Mouse (Mus musculus): Measurements from ENCODE around the gene Nhs. TPM values are rescaled to one million over a fixed set of nuclear protein-coding genes. Genes with fewer than 3 reads are reported as not detected.

The Nhs gene
- polyA plus RNA-seq, 1 experiment from 2014 or later = 2.0 TPM

GRCm38 (mm10) chrX:162087291-162087690 lies 72.2 kb downstream of the Nhs start:
- peaks cover 12% of the 10 kb centered on the region; the same call in 1 of the 2 replicates for H3K27me3 ChIP-seq (replicated peaks; ENCODE audit: control insufficient read depth, insufficient read depth, low read length)
- no peaks in the 10 kb centered on the region for H3K9me3 ChIP-seq (ENCODE audit: control insufficient read depth, low read length)

GRCm38 (mm10) chrX:162085897-162086200 lies 73.7 kb downstream of the Nhs start:
- no peak for DNase-seq (ENCODE audit: low spot score)
- Histone ChIP-seq H3K27me3 (replicated peaks; ENCODE audit: control insufficient read depth, insufficient read depth, low read length) (peaks cover 12% of the 10 kb centered on the region; the same call in 1 of the 2 replicates), H3K4me2 (ENCODE audit: low read length) (no peak overlapping the region), H3K4me1 (replicated peaks; ENCODE audit: control insufficient read depth, insufficient read depth, low read length) (no peaks in the 10 kb centered on the region), H3K9me3 (ENCODE audit: control insufficient read depth, low read length) (no peaks in the 10 kb centered on the region), H3K4me3 (ENCODE audit: low read depth, low read length) (no peak overlapping the region), H3K36me3 (ENCODE audit: control insufficient read depth, insufficient read depth, low read length) (no peaks in the 10 kb centered on the region), H3K27ac (ENCODE audit: low read depth) (no peak overlapping the region), H3K9ac (ENCODE audit: low read length) (no peak overlapping the region)
- no peak for ATAC-seq (replicated peaks; ENCODE audit: low FRiP score, low TSS enrichment, low read depth)
- 50% methylated on average over 1 of the region's 1 CpGs for WGBS

More at GRCm38 (mm10) chrX:162087291-162087690, 72.2 kb downstream of the Nhs start:
- Histone ChIP-seq H3K36me3 (ENCODE audit: control insufficient read depth, insufficient read depth, low read length) (no peaks in the 10 kb centered on the region), H3K9ac (ENCODE audit: low read length) (no peak overlapping the region), H3K27ac (ENCODE audit: low read depth) (no peak overlapping the region), H3K4me2 (ENCODE audit: low read length) (no peak overlapping the region), H3K4me1 (replicated peaks; ENCODE audit: control insufficient read depth, insufficient read depth, low read length) (no peaks in the 10 kb centered on the region), H3K4me3 (ENCODE audit: low read depth, low read length) (no peak overlapping the region)
- WGBS = 70% methylated on average over 4 of the region's 4 CpGs
- DNase-seq (ENCODE audit: low spot score) = no peak
- ATAC-seq (replicated peaks; ENCODE audit: low FRiP score, low TSS enrichment, low read depth) = no peak

- no peak for ATAC-seq (replicated peaks; ENCODE audit: low FRiP score, low TSS enrichment, low read depth)
- Histone ChIP-seq H3K9me3 (ENCODE audit: control insufficient read depth, low read length) (no peaks in the 10 kb centered on the region), H3K27me3 (replicated peaks; ENCODE audit: control insufficient read depth, insufficient read depth, low read length) (peaks cover 12% of the 10 kb centered on the region; the same call in 1 of the 2 replicates), H3K4me2 (ENCODE audit: low read length) (no peak overlapping the region), H3K4me1 (replicated peaks; ENCODE audit: control insufficient read depth, insufficient read depth, low read length) (no peaks in the 10 kb centered on the region), H3K36me3 (ENCODE audit: control insufficient read depth, insufficient read depth, low read length) (no peaks in the 10 kb centered on the region), H3K9ac (ENCODE audit: low read length) (no peak overlapping the region), H3K4me3 (ENCODE audit: low read depth, low read length) (no peak overlapping the region), H3K27ac (ENCODE audit: low read depth) (no peak overlapping the region)
- no peak for DNase-seq (ENCODE audit: low spot score)
- 70% methylated on average over 4 of the region's 4 CpGs for WGBS
Observed at GRCm38 (mm10) chrX:162085062-162085896, 74.3 kb downstream of the Nhs start.

GRCm38 (mm10) chrX:162063164-162063563 lies 96.4 kb downstream of the Nhs start:
- 41% methylated on average over 2 of the region's 2 CpGs for WGBS
- no peak overlapping the region for H3K27ac ChIP-seq (ENCODE audit: low read depth)
- no peaks in the 10 kb centered on the region for H3K9me3 ChIP-seq (ENCODE audit: control insufficient read depth, low read length)
- DNase-seq (ENCODE audit: low spot score) (no peak), ATAC-seq (replicated peaks; ENCODE audit: low FRiP score, low TSS enrichment, low read depth) (no peak)
- H3K9ac ChIP-seq (ENCODE audit: low read length) = no peak overlapping the region
- H3K4me1 ChIP-seq (replicated peaks; ENCODE audit: control insufficient read depth, insufficient read depth, low read length) = no peaks in the 10 kb centered on the region
- no peak overlapping the region for H3K4me3 ChIP-seq (ENCODE audit: low read depth, low read length)
- no peaks in the 10 kb centered on the region for H3K36me3 ChIP-seq (ENCODE audit: control insufficient read depth, insufficient read depth, low read length)
- H3K4me2 ChIP-seq (ENCODE audit: low read length) = no peak overlapping the region
- H3K27me3 ChIP-seq (replicated peaks; ENCODE audit: control insufficient read depth, insufficient read depth, low read length) = peaks cover 3% of the 10 kb centered on the region; the same call in 1 of the 2 replicates

GRCm38 (mm10) chrX:162055635-162056034 lies 103.9 kb downstream of the Nhs start:
- Histone ChIP-seq H3K9me3 (ENCODE audit: control insufficient read depth, low read length) (no peaks in the 10 kb centered on the region), H3K4me2 (ENCODE audit: low read length) (no peak overlapping the region), H3K4me1 (replicated peaks; ENCODE audit: control insufficient read depth, insufficient read depth, low read length) (no peaks in the 10 kb centered on the region), H3K36me3 (ENCODE audit: control insufficient read depth, insufficient read depth, low read length) (no peaks in the 10 kb centered on the region), H3K27ac (ENCODE audit: low read depth) (no peak overlapping the region), H3K9ac (ENCODE audit: low read length) (no peak overlapping the region), H3K27me3 (replicated peaks; ENCODE audit: control insufficient read depth, insufficient read depth, low read length) (peaks cover 6% of the 10 kb centered on the region; the same call in 1 of the 2 replicates), H3K4me3 (ENCODE audit: low read depth, low read length) (no peak overlapping the region)
- ATAC-seq (replicated peaks; ENCODE audit: low FRiP score, low TSS enrichment, low read depth) = no peak
- DNase-seq (ENCODE audit: low spot score) = no peak
- WGBS = 76% methylated on average over 2 of the region's 2 CpGs

GRCm38 (mm10) chrX:162053566-162053965 lies 106.0 kb downstream of the Nhs start:
- DNase-seq (ENCODE audit: low spot score) (no peak), ATAC-seq (replicated peaks; ENCODE audit: low FRiP score, low TSS enrichment, low read depth) (no peak)
- no peaks in the 10 kb centered on the region for H3K4me1 ChIP-seq (replicated peaks; ENCODE audit: control insufficient read depth, insufficient read depth, low read length)
- H3K27ac ChIP-seq (ENCODE audit: low read depth) = no peak overlapping the region
- H3K9me3 ChIP-seq (ENCODE audit: control insufficient read depth, low read length) = no peaks in the 10 kb centered on the region
- WGBS = 64% methylated on average over 5 of the region's 5 CpGs
- no peak overlapping the region for H3K9ac ChIP-seq (ENCODE audit: low read length)
- H3K4me2 ChIP-seq (ENCODE audit: low read length) = no peak overlapping the region
- peaks cover 6% of the 10 kb centered on the region; the same call in 1 of the 2 replicates for H3K27me3 ChIP-seq (replicated peaks; ENCODE audit: control insufficient read depth, insufficient read depth, low read length)
- H3K4me3 ChIP-seq (ENCODE audit: low read depth, low read length) = no peak overlapping the region
- H3K36me3 ChIP-seq (ENCODE audit: control insufficient read depth, insufficient read depth, low read length) = no peaks in the 10 kb centered on the region

GRCm38 (mm10) chrX:162052534-162052933 lies 107.0 kb downstream of the Nhs start:
- H3K27me3 ChIP-seq (replicated peaks; ENCODE audit: control insufficient read depth, insufficient read depth, low read length) = peaks cover 6% of the 10 kb centered on the region; the same call in 1 of the 2 replicates
- no peak overlapping the region for H3K4me3 ChIP-seq (ENCODE audit: low read depth, low read length)
- H3K27ac ChIP-seq (ENCODE audit: low read depth) = no peak overlapping the region
- H3K4me2 ChIP-seq (ENCODE audit: low read length) = no peak overlapping the region
- H3K4me1 ChIP-seq (replicated peaks; ENCODE audit: control insufficient read depth, insufficient read depth, low read length) = no peaks in the 10 kb centered on the region
- no peaks in the 10 kb centered on the region for H3K9me3 ChIP-seq (ENCODE audit: control insufficient read depth, low read length)
- no peaks in the 10 kb centered on the region for H3K36me3 ChIP-seq (ENCODE audit: control insufficient read depth, insufficient read depth, low read length)
- WGBS = 90% methylated on average over 1 of the region's 1 CpGs
- H3K9ac ChIP-seq (ENCODE audit: low read length) = no peak overlapping the region
- DNase-seq (ENCODE audit: low spot score) (no peak), ATAC-seq (replicated peaks; ENCODE audit: low FRiP score, low TSS enrichment, low read depth) (no peak)

GRCm38 (mm10) chrX:162049616-162050015 lies 109.9 kb downstream of the Nhs start:
- H3K9ac ChIP-seq (ENCODE audit: low read length) = no peak overlapping the region
- ATAC-seq (replicated peaks; ENCODE audit: low FRiP score, low TSS enrichment, low read depth) (no peak), DNase-seq (ENCODE audit: low spot score) (no peak)
- 0 out of 2 replicates have a peak, but pooled peaks cover 5% of the 10 kb centered on the region for H3K27me3 ChIP-seq (replicated peaks; ENCODE audit: control insufficient read depth, insufficient read depth, low read length)
- H3K4me3 ChIP-seq (ENCODE audit: low read depth, low read length) = no peak overlapping the region
- no peak overlapping the region for H3K4me2 ChIP-seq (ENCODE audit: low read length)
- no peaks in the 10 kb centered on the region for H3K4me1 ChIP-seq (replicated peaks; ENCODE audit: control insufficient read depth, insufficient read depth, low read length)
- no peaks in the 10 kb centered on the region for H3K36me3 ChIP-seq (ENCODE audit: control insufficient read depth, insufficient read depth, low read length)
- WGBS = 93% methylated on average over 2 of the region's 2 CpGs
- no peak overlapping the region for H3K27ac ChIP-seq (ENCODE audit: low read depth)
- no peaks in the 10 kb centered on the region for H3K9me3 ChIP-seq (ENCODE audit: control insufficient read depth, low read length)

- H3K4me2 ChIP-seq (ENCODE audit: low read length) = no peak overlapping the region
- H3K9me3 ChIP-seq (ENCODE audit: control insufficient read depth, low read length) = no peaks in the 10 kb centered on the region
- H3K4me1 ChIP-seq (replicated peaks; ENCODE audit: control insufficient read depth, insufficient read depth, low read length) = 0 out of 2 replicates have a peak, but pooled peaks cover 2% of the 10 kb centered on the region
- H3K36me3 ChIP-seq (ENCODE audit: control insufficient read depth, insufficient read depth, low read length) = no peaks in the 10 kb centered on the region
- no peak overlapping the region for H3K4me3 ChIP-seq (ENCODE audit: low read depth, low read length)
- no peak overlapping the region for H3K27ac ChIP-seq (ENCODE audit: low read depth)
- no peak overlapping the region for H3K9ac ChIP-seq (ENCODE audit: low read length)
- WGBS = 81% methylated on average over 2 of the region's 2 CpGs
- ATAC-seq (replicated peaks; ENCODE audit: low FRiP score, low TSS enrichment, low read depth) (no peak), DNase-seq (ENCODE audit: low spot score) (no peak)
- 0 out of 2 replicates have a peak, but pooled peaks cover 4% of the 10 kb centered on the region for H3K27me3 ChIP-seq (replicated peaks; ENCODE audit: control insufficient read depth, insufficient read depth, low read length)
Observed at GRCm38 (mm10) chrX:162045527-162045926, 114.0 kb downstream of the Nhs start.
